Mouse (Mus musculus): ENCODE results near the gene Gnb4. TPM values are rescaled to one million over a fixed set of nuclear protein-coding genes. Genes with fewer than 3 reads are reported as not detected.

Gene Gnb4
- total RNA-seq, 2 experiments from 2014 or later, result 91.0 to 98.4 TPM

DNA sequence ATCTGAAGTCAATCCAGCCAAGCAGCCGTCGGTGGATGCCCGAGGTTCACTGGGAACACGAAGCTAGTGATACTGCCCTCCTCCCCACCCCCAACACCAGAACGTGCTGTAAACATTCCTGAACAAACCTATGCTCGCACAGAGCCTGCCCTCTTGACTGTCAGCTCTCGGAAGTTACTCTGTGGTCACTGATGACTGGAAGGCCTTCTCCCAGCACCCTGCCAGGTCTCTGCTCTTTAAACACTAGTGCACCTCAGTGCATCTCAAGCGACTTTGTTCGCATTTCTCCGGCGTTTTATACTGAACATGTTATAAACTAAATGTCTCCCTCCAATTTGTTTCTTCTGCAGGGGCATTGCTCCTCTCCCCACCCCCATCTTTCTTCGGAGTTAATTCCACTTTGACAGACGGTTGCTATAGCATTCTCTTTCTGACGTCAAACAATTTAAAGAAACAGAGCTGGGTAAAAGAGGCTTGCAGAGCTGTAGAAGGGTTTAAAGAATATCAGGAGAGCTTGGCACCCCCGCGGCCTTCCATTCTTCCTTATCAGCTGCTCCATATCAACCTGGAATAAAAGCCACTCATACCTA is 763 bp upstream of the Gnb4 start:
- peak; percentile 41 to 75 for DNase-seq (ENCODE audit: low spot score in 2 of 2)
- intact Hi-C loops (cut with DNase I), result no loop called here

- intact Hi-C loops (cut with DNase I), result no loop called here
- DNase-seq (ENCODE audit: low spot score in 2 of 2), result no peak
Observed at GRCm38 (mm10) chr3:32616006-32616330, 417 bp downstream of the Gnb4 start.

- DNase-seq (ENCODE audit: low spot score in 2 of 2), result no peak
- intact Hi-C loops (cut with DNase I), result no loop called here
Observed at GRCm38 (mm10) chr3:32615376-32615775, 1.0 kb downstream of the Gnb4 start.

DNA sequence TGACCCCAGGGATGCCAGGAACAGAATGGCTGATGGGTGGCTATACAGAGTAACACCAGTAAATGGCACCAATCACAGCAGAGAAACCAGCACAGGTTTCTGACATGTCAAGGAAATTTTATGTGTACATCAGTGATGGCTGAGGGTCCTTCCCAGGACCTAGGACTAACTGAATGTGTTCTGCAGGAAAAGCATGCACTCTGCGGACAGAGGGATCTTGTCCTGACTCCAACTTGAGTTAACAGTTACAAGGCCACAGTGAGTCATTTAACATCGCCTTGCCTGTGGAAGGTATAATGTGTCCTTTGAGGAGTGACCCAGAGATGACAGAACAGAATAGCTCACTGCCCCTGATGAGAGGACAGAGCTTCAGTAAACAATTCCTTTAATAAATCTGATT is 1.6 kb downstream of the Gnb4 start:
- intact Hi-C loops (cut with DNase I), result no loop called here
- DNase-seq (ENCODE audit: low spot score in 2 of 2), result no peak

GRCm38 (mm10) chr3:32611606-32612170 is 4.7 kb downstream of the Gnb4 start:
- peak in 1 of 2 experiments; percentile 24 for DNase-seq (ENCODE audit: low spot score in 2 of 2)
- intact Hi-C loops (cut with DNase I), result loop anchor here (2.0 kb wide), 1 partner anchor 87 kb away; no protein-coding TSS in a partner anchor

GRCm38 (mm10) chr3:32610560-32610959 is 5.8 kb downstream of the Gnb4 start:
- intact Hi-C loops (cut with DNase I), result loop anchor here (2.0 kb wide), 1 partner anchor 88 kb away; no protein-coding TSS in a partner anchor
- DNase-seq (ENCODE audit: low spot score in 2 of 2), result peak; percentile 66 to 79

- DNase-seq (ENCODE audit: low spot score in 2 of 2), result no peak
- intact Hi-C loops (cut with DNase I), result no loop called here
Observed at GRCm38 (mm10) chr3:32609233-32609632, 7.2 kb downstream of the Gnb4 start.

GRCm38 (mm10) chr3:32601055-32601454 is 15.3 kb downstream of the Gnb4 start:
- DNase-seq (ENCODE audit: low spot score in 2 of 2), result no peak
- intact Hi-C loops (cut with DNase I), result no loop called here

- intact Hi-C loops (cut with DNase I), result no loop called here
- no peak for DNase-seq (ENCODE audit: low spot score in 2 of 2)
Observed at GRCm38 (mm10) chr3:32599328-32599727, 17.1 kb downstream of the Gnb4 start.

DNA sequence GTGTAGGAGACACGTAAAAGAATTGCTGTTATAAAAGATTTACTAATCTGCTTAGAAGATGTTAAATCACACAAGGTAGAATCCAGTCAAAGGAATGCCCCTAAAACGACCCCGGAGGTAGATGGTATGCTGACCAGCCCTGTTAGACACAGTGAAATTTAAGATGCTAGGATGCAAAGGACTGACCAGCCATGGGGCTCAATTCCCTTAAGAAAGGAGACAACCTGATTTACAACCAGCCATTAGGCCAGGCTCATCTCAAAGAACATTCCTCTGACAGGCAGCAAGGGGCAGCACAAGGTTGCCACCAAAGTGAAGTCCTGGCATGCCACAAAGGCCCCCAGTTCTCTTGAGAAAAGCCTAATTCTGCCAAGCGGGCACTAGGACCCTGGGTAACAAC is 21.3 kb downstream of the Gnb4 start:
- DNase-seq (ENCODE audit: low spot score in 2 of 2), result no peak
- intact Hi-C loops (cut with DNase I), result no loop called here

GRCm38 (mm10) chr3:32586274-32586673 is 30.1 kb downstream of the Gnb4 start:
- intact Hi-C loops (cut with DNase I), result no loop called here
- DNase-seq (ENCODE audit: low spot score in 2 of 2), result no peak

GRCm38 (mm10) chr3:32583489-32583888 is 32.9 kb downstream of the Gnb4 start:
- intact Hi-C loops (cut with DNase I), result no loop called here
- no peak for DNase-seq (ENCODE audit: low spot score in 2 of 2)

DNA sequence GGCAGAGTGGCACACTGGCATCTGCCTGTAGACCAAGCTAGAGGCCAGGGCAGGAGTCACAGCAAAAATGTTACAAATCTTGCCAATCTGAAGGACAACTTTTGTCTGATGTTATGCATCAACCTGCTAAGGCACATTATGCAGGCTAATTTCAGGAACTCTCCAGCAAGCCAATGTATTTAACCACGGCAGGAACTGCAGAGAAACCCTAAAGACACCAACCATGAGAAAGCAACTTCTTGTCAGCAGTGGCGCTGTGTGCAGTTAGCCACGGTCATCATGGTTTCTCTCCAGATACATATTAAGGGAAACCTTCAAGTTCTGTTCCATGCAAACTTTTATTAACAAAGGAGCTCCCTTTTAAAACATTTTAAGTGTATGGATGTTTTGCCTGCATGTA is 34.5 kb downstream of the Gnb4 start:
- intact Hi-C loops (cut with DNase I), result no loop called here
- no peak for DNase-seq (ENCODE audit: low spot score in 2 of 2)

GRCm38 (mm10) chr3:32580738-32581137 is 35.6 kb downstream of the Gnb4 start:
- intact Hi-C loops (cut with DNase I), result no loop called here

DNA sequence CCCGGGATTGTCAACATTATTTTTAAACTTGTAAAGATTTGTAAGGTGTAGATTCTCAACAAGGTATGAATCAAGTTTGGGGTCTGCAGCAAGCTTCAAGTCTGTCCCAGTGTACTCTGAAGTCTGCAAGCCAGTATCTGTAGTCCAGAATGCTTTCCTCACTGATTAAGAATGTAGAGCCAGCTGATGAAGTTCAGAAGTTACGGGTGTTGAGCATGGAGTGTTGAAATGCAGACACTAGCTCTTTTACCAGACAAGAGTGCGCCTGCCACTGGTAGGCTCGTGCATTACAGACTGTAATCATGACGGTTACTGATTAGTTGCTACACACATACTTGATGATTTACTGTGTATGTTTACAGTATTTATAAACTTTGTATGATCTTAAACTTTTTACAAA is 37.6 kb downstream of the Gnb4 start:
- DNase-seq (ENCODE audit: low spot score in 2 of 2), result no peak
- intact Hi-C loops (cut with DNase I), result no loop called here

More at GRCm38 (mm10) chr3:32580738-32581137, 35.6 kb downstream of the Gnb4 start:
- peak in 1 of 2 experiments; percentile 27 for DNase-seq (ENCODE audit: low spot score in 2 of 2)

GRCm38 (mm10) chr3:32575151-32575550 is 41.2 kb downstream of the Gnb4 start:
- DNase-seq (ENCODE audit: low spot score in 2 of 2), result no peak
- intact Hi-C loops (cut with DNase I), result no loop called here

GRCm38 (mm10) chr3:32573881-32574280 is 42.5 kb downstream of the Gnb4 start:
- intact Hi-C loops (cut with DNase I), result no loop called here
- no peak for DNase-seq (ENCODE audit: low spot score in 2 of 2)

- intact Hi-C loops (cut with DNase I), result no loop called here
- no peak for DNase-seq (ENCODE audit: low spot score in 2 of 2)
Observed at GRCm38 (mm10) chr3:32573086-32573485, 43.3 kb downstream of the Gnb4 start.

GRCm38 (mm10) chr3:32563401-32563800 is 53.0 kb downstream of the Gnb4 start:
- DNase-seq (ENCODE audit: low spot score in 2 of 2), result no peak
- intact Hi-C loops (cut with DNase I), result no loop called here

GRCm38 (mm10) chr3:32553061-32553460 is 63.3 kb downstream of the Gnb4 start:
- intact Hi-C loops (cut with DNase I), result no loop called here
- DNase-seq (ENCODE audit: low spot score in 2 of 2), result peak in 1 of 2 experiments; percentile 27

DNA sequence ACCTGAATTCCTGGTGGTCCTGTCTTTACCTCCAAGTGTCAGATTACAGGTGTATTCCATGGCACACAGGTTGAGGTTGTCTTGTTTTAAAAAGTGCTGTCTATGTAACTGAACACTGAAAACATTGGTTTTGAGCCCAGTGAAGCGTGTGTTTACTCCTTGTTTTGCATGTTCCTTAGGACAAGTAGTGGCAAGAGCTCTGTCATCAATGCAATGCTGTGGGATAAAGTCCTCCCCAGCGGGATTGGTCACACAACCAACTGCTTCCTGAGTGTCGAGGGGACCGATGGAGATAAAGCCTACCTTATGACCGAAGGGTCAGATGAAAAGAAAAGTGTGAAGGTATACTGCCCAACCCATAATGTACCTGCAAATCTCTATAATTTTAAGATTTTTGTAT is 78.3 kb downstream of the Gnb4 start:
- DNase-seq (ENCODE audit: low spot score in 2 of 2), result no peak
- intact Hi-C loops (cut with DNase I), result no loop called here

DNA sequence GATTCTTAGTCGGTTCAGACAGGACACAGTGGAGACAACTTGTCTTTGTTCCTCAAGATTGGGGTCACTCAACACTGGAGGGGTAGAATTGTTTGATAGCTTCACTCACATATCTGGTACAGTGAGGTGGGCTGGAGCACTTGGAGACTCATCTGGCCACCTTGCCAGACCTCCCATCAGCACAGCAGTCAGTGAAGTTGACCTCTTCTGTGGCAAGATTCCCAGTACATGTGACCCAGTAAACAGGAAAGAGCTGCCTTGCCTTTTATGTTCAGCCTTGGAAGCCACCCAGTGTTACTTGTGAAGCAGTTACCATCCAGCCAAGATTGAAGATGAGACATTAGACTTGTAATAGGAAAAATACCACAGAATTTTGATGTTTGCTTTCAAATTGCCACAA is 78.8 kb downstream of the Gnb4 start:
- intact Hi-C loops (cut with DNase I), result no loop called here
- DNase-seq (ENCODE audit: low spot score in 2 of 2), result peak; percentile 41 to 55
